Mouse (Mus musculus): ENCODE data around the gene Dlg2. TPM values are rescaled to one million over a fixed set of nuclear protein-coding genes. Genes with fewer than 3 reads are reported as not detected.

Gene Dlg2
- total RNA-seq, 2 experiments from 2014 or later = 1.9 to 3.1 TPM

DNA sequence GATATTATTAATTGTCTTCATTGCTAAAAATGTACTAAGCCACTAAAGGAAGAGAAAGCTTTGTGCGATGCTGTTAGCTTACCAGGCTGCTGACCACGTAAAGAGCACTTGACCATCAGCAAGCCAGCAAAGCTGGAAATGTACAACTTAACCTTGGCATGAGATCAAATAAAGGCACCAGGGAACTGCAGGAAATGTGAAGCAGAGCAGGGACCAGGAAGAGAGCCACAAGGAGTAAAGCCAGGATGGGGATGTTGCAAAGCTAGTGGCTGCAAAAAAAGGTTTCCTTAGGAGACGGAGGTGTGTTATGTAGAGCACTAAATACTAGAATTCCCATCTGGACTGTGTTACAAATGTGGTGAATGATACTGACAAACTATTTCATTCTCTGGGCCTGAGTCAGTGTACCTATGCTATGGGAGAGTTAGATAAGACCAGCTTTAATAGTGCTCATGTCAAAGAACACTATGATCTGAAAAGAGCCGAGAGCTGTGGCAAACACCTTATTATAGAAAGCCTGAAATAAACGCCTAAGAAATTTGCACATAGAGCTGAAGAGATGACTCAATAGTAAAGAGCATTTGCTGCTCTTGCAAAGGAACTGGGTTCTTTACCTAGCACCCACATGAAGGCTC lies 1638.9 kb downstream of the Dlg2 start:
- intact Hi-C loops (cut with DNase I) = no loop called here
- DNase-seq = no peak

DNA sequence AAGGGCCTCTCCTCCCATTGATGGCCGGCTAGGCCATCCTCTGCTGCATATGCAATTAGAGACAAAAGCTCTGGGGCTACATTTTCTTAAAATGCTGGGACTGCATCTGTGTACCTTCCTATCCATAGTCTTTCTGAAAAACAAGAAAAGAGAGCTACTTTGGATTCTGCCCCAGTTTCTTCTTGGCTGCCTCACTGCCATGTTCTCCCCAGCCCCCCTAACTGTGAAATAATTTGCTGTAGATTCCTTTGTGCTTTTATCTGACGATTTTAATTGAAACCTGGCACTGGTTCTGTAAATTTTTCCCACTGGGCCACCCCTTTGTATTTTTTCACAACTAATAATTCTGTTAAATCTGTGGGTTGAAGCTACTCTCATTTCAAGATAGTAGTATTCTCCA lies 1646.8 kb downstream of the Dlg2 start:
- intact Hi-C loops (cut with DNase I) = no loop called here
- no peak for DNase-seq

DNA sequence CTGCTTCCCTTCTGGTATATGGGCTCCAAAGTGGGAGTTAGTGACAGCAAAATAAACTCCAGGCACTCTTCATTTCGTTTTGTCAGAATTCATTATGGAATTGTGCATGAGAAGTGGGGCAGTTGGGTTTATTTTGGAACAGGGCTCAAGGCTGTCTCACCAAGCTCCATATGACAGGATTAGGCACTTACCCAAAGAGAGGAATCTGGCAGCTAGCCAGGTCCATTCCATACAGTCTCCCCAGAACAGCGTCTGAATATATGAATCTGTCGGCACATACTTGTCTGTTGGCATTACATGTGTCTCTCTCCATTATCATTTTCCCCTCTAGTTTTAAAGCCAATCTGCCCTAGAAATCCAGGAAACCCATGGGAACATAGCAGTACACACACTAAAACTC lies 1649.4 kb downstream of the Dlg2 start:
- intact Hi-C loops (cut with DNase I) = no loop called here
- no peak for DNase-seq

DNA sequence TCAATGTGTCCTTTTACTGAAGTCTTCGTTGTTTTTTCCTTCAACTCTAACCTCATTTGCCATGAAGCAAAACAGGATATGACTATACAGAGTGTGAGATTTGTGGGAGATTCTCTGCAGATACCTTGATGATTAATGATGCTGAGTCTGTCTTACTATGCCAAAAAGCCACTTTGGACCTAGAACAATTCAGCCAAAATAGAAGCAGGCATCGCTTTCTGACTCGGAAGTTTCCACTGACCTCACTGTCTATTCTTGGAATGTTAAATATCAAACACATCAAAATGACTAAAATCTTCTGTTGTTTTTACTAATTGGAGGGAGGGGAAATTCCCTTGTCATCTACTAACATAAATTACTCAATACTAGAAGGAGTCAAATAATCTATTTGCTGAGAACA lies 1657.8 kb downstream of the Dlg2 start:
- no peak for DNase-seq

DNA sequence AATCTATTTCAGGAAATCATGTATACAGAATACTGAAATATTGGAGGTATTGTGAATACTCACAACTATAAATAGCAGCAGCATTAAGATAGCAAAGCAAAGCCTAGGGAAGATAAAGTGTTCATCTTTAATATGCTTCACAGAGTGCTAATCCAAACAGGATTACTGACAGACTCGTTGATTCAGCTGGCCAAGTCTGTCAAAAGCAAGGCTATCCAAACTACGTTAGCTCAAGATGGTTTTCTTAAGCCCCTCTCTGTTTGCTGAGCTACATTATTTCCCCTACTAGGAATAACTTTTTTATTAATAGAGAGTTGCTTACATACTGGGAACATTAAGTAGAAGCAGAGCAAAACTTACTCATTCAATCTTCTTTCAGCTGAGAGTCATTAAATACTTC lies 1659.2 kb downstream of the Dlg2 start:
- no peak for DNase-seq
- intact Hi-C loops (cut with DNase I) = no loop called here

More for the DNA sequence above, 1657.8 kb downstream of the Dlg2 start:
- intact Hi-C loops (cut with DNase I) = no loop called here

DNA sequence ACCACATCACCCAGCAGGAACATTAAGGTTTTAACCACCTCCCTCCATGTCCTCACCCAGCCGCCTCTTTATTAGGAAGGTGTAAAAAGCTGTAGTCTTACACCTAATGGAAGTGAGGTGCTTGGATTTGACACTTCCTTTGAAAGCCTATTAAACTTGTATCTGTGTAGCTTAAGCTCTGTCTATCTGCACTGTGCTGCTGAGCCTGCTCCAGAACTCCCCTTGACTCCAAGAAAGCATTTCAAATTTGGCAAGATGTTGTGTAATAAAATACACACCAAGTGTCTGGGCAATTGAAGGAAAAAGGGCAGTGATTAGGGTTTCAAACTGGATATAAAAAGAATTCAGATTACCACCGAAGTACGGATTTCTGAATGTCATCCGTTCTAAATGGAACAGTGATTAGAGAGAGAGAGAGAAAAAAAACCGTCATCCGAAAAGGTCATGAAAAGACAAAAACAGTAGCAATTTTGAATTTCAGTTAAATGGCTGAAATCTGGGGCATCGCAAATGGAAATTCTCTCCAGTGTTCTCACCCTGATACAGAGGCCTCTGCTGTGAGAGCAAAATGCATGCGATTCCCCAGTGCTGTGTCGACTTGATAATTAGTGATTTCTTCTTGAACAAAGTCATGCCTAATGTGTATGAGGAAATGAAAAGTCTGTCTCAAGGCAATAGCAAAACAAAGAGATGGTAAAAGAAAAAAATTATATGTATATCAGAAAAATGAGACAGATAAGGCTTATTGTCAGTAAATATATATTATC lies 1663.8 kb downstream of the Dlg2 start:
- intact Hi-C loops (cut with DNase I) = no loop called here
- DNase-seq = no peak

DNA sequence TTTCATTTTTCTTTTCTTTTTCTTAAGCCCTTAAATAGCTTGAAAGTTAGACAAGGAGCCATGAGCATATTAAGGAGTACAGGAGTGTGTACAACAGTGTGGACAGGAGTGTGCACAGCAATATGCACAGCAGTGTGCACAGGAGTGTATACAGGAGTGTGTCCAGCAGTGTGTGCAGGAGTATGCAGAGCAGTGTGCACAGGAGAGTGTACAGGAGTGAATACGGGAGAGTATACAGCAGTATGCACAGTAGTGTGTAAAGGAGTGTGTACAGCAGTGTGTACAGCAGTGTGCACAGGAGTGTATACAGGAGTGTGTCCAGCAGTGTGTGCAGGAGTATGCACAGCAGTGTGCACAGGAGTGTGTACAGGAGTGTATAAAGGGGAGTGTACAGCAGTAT lies 1671.0 kb downstream of the Dlg2 start:
- intact Hi-C loops (cut with DNase I) = no loop called here
- no peak for DNase-seq

DNA sequence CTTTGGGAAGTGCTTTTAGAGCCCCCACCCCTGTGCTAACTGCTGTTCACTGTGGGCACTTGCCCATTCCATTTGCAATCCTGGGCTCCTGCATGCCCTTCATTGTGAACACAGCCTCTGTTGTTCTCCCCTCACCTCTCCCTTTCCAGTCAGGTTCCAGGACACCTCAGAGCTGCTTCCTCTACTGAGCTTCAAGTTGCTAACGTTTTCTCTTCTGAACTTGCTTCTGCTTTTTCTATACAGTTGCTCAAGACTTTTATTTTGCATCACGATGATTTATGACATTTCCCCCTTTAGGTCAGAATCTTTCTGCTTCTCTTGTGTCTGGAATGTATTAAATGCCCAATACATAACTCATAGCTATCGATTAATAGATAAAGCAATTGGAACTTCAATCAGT lies 1674.3 kb downstream of the Dlg2 start:
- DNase-seq = no peak
- intact Hi-C loops (cut with DNase I) = no loop called here

DNA sequence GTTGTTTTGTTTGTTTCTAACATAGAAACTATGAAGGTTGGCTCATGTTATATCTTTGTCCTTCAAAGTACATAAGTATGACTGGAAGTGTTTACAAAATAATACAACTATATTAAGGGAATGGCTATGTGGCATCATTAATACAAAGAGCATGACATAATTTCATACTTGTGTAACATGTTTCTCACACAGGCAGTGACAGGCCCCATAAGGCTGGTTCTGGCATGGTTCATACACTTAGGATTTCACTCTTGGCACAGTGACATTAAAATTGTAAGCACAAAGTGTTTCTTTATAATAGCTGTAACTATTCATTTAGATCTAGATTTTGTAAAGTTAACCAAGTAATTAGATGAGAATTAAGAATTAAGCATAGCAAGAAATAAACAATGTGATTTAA lies 1678.1 kb downstream of the Dlg2 start:
- DNase-seq = no peak
- intact Hi-C loops (cut with DNase I) = no loop called here

DNA sequence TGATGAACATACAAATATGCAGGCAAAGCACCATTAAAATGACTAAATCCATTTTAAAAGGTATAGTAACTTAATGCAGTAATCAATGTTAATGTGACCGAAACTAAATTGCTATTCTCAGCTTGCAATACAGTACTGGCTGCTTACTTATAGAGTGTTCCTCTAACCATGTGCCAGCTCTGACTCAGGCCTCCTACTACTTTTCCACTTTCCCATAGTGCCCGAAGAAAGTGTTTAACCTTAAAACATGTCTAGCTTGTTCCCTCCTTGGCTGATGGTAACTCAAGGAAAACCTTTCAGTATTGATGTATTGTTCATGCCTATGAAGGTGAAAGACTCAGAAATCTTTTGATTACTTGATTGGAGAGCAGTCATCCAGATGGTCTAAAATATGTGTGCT lies 1686.7 kb downstream of the Dlg2 start:
- no peak for DNase-seq
- intact Hi-C loops (cut with DNase I) = no loop called here

DNA sequence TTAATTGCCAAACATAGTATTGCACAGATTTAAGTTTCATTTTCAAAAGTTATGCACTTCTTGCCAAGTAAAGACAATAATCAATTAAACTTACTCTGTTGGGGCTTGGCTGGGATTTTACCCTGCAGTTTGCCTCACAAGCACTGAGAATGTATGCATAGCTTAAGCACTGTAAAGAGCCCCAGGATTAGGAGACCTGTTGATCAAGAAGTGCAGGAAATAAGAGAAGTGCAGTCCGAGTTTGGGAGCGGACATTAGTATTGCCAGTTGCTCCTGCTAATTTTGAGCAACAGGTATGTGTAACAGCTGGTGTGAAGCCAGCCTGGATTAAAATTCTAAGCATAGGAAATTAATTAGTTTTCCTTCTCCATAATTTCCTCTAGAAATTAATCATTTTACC lies 1687.8 kb downstream of the Dlg2 start:
- intact Hi-C loops (cut with DNase I) = no loop called here
- no peak for DNase-seq

DNA sequence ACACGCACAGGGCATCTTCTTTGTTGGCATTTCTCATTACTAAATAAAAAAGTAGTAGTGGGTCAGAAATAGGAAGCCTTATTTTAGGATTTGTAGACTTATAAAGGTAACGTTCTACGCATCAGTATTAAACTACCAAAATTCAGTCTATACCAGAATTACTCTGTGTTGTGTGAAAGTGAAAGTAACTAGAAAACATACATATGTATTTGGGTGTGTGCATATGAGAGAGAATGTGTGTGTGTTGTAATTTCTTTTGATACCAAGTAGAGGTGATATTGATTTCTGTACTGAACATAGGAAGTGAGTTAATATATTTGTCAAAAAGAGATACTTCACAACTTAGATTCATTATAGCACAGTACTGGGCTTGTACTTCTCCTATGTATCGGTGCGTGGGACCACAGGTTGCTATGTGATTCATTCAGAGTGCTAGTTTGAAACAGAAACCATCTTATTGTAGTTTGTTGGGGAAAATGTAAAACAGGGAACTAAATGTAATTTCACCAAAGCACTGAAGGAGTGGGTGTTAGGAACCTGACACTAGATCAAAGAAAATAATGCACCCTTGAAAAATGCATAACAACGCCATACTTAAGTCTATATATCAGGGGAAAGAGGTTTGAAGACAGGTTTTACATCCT lies 1688.5 kb downstream of the Dlg2 start:
- intact Hi-C loops (cut with DNase I) = no loop called here
- no peak for DNase-seq

DNA sequence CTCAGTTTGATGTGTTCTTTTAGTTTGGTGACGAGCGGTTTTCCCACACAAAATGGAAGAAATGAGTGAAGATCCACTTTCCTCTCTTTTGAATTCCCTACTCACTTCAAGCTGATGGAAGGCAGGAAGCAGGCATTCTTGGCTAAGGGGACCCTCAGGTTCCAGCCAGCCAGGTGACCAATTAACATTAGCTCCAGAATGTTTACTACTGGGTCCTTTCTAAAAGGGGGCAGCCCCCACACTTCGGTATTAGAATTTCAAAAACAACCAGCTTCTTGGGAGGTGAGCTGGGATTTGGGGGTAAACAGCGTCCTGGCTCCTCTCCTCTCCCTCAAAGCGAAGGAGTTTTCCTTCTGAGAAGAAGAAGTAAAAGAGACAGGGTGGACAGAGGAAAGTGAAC lies 1703.6 kb downstream of the Dlg2 start:
- no peak for DNase-seq
- intact Hi-C loops (cut with DNase I) = no loop called here

DNA sequence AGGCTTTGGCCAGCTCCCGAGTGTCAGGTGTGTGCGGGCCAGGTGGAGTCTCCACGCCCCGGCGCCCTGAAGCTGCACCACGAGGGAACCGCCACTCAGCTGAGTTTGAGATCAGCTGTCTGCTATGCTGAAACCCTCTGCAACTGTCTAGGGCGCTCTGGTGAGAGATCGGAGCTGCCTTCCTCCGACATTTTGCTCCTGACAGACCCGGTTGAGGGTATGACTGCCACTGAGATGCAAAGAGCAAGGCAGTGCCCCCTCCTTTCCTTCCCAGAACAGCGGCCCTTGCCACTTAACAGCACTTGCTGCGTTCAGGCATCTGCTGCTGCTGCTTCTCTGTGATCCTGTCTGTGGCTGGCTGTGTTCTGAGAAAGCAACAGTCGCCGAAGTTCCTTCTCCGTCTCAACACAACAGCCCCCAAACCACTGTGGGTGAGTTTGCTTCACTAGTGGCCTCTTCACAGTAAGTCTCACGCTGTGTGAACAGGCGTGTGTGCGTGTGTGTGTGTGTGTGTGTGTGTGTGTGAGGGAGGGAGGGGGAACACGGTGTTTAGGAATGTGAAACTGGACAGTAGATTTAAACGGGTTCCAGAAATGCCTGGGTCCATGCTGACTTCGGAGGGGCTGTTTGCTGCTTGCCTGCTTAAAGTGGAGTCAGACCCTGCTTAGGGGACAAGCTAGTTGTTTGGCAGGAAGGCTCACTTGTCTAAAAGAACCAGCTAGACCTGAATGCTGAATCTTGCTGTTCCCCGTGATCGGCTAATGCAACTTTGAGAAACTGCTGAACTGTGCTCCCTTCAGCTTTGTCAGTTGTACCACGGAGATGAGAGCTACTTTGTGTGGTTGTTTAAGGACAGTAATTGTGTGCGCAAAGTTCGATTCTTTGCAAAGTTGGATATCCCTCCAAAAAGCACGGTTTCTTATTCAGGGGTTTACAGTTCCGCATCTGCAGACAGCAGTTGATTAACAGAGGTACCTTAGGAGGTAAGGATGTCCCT lies 1704.4 kb downstream of the Dlg2 start:
- intact Hi-C loops (cut with DNase I) = no loop called here
- DNase-seq = peak; percentile 31 to 49

DNA sequence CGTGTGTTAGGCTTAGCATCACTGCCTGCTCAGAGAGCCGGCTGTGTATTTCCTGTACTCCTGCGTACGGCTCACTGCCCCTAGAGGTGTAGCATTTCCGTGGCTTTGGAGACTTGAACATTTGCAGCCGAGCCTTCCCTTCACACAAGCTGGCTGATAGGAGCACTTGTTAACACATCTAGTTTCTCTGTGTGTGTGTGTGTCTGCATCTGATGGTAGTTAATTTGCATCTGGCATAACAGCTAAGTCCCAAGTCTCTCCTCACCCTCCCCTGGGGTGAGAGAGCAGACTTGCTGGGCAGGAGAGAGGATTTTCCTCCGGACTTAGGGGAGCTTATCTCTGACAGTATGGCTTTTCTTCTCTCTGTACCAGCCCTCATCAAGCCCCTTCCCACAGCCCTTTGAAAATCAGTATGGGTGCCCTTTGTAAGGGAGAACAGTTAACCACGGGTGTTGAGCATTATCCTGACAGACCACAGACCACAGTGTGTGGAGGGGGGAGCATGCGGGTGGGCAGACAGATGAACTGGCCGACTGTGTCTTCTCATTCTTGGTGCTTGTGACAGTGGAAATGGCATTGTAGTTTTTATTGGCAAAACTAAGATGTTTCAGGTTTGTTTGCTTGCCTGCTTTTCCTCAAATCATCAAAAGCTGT lies 1705.6 kb downstream of the Dlg2 start:
- intact Hi-C loops (cut with DNase I) = no loop called here
- DNase-seq = peak; percentile 6 to 19

DNA sequence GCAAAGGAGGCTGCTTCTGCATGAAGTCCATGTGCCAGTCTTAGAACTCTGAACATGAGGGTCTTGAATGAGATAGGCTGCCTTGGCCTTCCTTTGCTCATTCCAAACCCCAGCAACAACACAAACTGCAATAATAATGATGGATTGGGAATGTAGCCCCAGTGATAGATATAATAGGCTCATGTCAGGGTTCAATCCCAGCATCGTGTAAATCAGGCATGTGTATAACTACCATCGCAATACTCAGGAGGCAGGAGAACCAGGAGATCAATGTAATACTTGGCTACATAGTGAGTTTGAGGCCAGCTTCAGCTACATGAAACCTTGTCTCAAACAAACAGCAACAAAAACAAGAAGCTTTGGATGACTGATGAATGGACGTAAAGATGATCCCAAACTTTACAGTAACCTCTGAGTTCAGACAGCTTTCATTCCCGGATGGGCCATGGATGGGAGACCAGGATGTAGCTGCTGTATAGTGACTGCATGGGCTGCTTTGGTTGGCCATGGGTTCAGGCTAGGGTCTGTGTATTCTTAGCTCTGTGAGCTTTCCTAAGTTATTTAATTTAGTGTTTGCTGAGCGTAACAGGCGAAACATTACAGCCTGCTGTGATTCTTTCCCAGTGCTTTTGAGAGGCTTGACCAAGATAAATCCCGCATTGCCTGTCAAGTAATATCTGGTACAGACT lies 1708.0 kb downstream of the Dlg2 start:
- intact Hi-C loops (cut with DNase I) = no loop called here
- no peak for DNase-seq

DNA sequence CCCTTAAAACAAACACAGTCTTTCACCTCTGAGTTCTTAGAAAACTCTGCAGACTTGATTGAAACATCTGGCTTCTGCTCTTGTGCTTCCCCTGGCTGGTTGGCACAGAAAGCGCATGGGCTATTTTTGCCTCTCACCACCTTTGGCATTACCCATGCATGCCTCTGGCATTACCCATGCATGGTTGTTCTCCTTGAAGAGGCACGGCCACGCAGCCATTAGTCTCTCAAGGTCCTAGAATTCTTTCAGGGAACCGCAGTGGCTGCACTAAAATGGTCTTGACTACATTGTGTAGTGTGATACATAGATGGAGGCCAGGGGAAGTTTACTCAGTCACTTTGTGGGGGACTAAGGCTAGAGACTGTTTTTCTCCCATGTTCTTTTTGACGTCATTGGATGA lies 1709.9 kb downstream of the Dlg2 start:
- intact Hi-C loops (cut with DNase I) = no loop called here
- DNase-seq = peak; percentile 13 to 17

DNA sequence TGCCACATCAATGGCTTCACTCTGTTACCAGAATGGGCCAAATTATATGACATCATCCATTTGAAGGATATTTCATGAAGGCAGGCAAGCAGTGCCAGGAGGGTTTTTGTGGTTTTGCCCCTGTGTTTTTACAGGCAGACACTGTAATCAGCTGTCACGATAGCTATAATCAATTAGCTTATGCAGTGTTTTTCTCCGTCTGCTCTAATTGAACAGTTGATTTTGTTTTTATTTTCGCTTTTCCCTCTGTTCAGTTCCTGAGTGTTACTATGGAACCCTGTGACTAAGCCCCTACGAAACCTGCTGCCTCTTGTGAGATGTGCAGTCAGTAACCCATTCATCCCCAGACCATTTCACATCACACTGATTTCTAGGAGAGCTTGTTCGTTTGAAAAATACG lies 1712.7 kb downstream of the Dlg2 start:
- intact Hi-C loops (cut with DNase I) = no loop called here
- DNase-seq = no peak

DNA sequence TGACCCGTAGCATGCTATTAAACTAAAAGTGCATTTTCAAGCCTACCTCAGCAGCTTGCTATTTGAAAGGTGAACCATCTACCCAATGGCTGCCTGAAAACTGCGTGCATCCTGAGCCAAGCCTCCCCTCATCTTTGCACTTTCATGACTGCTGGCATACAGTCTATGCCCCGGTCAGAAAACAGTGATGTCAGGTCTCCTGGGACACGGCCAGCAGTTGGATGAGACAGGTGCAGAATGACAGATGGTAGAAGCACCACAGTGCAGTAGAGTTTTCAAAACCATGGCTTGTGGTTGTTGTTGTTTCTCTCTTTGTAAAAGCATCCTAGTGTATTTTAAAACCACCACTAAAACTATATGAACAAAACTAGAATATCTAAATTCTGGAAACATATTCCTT lies 1719.5 kb downstream of the Dlg2 start:
- no peak for DNase-seq
- intact Hi-C loops (cut with DNase I) = no loop called here

DNA sequence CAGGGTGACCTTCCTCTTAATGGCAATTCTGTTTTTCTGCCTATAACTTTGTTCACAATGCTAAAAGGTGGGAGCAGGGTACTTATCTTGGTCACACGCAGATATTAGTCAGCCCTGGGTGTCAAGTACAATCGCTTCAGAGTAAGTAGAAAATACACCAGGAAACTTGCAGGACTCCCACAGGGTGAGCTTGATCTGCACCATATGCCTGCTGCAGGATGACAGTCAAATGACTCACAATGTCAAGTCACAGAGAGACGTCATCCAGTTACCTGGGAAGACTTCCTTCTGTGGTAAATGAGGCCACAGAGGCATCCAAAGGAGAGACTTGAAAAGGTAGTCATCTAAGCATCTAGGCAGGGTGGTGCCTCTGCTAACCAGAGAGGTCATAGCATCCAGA lies 1721.1 kb downstream of the Dlg2 start:
- intact Hi-C loops (cut with DNase I) = no loop called here
- no peak for DNase-seq
